Mouse (Mus musculus): ENCODE measurements around the gene Mfrp.

Mfrp gene

DNA sequence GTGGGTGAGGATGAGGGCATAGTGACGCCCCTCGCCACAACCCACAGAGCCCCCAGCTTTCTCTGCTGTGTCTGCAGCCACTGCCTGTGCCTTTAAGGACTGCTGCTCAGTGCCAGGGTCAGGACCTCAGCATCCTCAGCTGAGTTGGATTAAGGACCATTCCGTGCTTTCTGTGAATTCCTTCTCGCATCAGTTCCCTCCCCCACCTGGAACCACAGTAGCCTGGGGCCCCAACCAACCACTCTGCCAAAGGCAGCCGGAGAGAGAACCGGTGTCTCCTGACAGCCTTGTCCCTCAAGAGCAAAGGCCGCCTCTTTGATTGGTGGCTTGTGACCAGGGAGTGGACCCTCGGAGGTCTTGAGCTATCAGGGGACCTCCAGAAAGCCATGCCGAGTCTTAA lies at the start of gene Mfrp:
Gene Mfrp, plus strand, starts transcription at position 240 of the 400 bp plus-strand sequence.
- no peak for DNase-seq (ENCODE audit: low spot score)

DNA sequence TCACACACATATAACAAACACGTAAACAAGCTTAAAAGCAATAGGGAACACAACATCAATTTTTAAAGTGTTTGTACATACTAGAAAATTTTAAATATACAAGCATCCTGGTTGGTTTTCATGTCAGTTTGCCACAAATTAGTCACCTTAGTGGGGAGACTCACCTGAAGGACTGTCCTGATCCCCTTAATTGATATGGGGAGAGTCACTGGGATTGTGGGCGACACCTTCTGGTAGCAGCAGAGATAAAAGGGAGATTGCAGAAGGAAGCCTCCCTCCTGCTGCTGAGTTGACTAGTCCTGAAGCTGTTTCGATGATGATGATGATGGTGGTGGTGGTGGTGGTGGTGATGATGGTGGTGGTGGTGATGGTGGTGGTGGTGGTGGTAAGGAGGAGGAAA lies 48.7 kb upstream of the Mfrp start:
- no peak for DNase-seq (ENCODE audit: low spot score)

DNA sequence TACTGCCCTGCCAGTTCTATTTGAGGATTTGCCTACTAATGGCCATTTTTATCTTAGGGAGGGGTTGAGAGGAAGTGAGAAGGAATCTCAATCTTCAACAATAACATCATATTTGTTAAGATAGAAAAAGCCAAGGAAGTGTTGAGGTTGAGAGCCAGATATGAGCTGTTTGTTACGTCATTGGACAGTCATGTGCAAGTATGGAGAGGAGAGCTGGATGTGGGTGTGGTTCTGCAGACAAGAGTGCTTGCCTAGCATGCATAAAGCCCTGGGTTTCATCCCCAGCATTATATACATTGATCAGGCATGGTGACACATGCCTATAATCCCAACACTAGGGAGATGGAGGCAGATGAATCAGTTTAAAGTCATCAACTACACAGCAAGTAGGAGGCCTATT lies 47.6 kb upstream of the Mfrp start:
- no peak for DNase-seq (ENCODE audit: low spot score)

DNA sequence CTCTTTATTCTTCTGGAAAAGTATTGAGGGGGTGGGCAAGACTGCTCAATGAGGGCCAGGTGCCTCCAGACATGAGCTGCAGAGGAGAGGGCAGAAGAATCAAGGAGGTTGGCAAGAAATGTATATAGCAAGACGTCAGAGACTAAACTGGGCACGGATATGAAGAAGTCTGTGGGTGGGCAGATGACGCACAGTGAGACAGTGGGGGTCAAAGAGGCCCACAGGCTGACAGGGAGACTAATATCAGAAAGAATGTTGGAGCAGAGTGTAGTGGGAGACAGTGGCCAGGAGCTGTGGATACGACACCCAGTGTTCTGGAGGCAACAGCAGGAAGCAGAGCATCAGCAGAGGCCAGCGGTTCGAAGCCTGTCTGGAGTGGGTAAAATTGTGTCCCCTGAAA lies 42.9 kb upstream of the Mfrp start:
- no peak for DNase-seq (ENCODE audit: low spot score)

DNA sequence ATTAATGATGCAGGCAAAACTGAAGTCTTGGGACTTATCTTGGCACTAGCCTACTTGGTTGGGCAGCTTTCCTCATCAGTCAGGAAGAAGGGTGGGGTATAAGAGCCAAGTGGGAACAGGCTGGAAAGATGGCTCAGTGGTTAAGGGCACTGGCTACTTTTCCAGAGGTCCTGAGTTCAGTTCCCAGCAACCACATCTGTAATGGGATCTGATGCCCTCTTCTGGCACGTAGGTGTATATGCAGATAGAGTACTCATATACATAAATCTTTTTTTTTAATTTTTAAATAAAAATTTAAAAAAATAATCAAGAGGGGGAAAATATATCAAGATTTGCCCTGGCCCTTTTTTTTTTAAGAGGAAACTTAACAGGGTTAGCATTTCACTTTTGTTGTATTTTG lies 36.4 kb upstream of the Mfrp start:
- DNase-seq (ENCODE audit: low spot score): no peak

DNA sequence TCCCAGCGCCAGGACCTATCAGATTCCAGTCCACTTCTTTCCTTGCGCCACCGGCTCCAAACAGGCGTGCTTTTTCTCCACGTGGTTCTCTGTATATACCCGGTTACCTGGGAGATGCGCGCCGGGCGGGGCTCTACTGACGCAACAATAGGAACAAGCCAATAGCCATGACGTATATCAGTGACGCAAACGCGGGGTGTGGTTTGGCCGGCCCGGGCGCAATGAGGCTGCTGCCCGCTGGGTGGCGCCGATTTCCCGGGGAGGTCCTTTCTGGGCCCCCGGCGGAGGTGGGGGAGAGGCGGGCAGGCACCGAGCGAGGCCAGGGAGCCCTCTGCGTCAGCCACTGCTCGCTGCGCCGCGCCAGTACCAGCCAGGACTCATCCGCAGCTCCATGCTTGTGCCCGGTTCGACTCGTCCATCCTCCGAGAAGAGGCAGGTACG lies 34.7 kb upstream of the Mfrp start, which contains the start of gene Usp2:
Gene Usp2, plus strand, starts transcription at position 237 of the 441 bp plus-strand sequence.
- DNase-seq (ENCODE audit: low spot score): peak; percentile 100

DNA sequence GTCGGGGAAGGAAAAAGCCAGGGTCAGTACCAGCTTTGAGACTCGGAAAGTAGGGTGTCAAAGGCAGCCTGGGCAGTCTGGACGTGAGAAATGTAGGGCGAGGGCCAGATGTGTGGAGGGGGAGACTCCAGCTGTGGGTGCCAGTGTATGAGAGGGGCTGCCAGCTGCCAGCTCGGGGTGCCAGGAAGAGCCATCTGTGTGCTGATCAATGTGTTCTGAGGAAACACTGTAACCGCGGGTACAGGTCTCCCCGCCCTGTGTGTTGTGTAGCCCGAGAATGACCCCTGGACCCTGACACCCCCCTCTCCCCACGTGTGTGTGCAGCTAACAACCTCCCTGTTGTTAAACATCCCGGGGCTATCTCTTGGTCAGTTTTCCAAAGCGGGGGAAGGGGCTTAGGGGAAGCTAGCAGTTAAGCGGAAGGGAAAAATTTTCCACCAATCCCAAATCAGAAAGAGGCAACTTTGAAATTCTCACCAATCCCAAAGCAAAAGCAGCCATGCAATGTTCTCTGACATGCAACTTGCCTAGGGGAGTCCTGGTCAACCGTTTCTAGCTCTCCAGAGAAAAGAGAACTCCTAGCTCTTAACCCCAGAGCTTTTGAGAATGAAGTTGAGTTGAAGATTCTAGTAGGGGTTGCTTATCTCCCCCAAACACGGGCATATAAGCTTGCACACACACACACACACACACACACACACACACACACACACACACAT lies 34.1 kb upstream of the Mfrp start:
- no peak for DNase-seq (ENCODE audit: low spot score)

DNA sequence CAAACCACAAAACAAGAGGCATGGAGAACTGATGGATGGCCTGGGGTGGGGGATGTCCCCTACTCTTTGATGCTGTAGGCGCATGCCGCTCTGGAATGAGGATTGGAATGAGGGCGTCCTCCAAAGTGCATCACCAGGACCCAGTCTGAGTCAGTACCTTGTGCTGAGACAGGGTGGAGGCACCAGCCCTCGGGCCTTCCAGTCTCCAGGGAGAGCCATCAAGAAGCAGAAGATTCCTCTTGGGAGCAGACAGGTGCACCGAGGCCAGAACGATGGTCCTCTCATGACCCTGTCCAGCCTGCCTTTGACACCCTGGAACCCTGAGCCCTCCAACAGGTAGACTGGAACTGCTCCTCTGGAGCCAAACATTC lies 33.6 kb upstream of the Mfrp start:
- DNase-seq (ENCODE audit: low spot score): no peak

DNA sequence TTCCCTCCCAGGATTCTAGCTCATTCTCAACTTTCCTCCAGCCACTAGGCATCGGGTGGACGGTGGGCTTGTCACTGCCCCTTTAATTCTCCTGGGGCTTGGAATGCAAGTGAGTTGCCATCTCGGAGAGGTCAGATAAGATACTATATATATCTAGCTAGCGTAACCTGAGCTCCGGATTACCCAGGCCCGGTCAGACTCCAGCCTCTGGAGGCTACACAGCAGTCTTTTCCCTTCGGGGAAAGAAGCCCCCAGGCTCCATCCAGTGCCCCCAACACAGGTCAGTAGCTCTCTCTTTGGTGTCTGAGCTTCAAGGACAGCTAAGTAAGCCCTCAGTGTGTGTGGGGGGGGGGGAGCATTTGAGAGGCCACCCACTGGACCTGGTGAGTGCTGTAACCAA lies 32.3 kb upstream of the Mfrp start:
- DNase-seq (ENCODE audit: low spot score): no peak

DNA sequence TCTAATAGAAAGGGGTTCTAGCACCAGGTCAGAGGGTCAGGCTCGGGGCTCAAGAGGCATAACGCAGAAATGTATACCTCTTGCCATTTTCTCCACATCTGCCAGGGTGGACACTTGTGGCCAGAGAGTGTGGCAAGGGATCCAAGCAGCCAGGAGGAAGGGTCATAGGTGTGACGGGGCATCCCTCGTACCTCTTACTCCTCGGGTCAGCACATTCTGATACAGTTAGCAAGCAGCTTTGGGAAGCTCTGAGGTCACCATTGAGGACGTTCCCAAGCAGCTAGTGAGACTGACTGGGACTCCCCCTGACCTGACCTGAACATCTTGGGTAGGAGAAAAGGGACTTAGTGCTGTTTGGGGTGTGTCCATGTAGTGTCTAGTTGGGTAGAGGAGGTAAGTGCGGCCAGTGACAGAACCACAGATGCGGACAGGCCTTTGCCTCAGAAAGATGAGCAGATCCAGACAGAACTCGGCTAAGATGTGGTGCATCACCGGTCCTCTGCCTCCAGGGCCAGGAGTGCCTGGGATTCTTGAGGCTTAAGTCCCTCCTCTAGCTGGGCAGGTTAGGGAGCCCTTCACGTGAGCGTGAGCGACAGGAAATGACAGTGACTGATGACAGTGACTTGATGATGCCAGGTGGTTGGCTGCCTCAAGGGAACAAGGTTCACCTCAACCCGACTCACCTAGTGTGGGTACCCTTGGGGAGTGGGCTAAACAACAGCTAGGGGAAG lies 31.3 kb upstream of the Mfrp start:
- DNase-seq (ENCODE audit: low spot score): no peak

DNA sequence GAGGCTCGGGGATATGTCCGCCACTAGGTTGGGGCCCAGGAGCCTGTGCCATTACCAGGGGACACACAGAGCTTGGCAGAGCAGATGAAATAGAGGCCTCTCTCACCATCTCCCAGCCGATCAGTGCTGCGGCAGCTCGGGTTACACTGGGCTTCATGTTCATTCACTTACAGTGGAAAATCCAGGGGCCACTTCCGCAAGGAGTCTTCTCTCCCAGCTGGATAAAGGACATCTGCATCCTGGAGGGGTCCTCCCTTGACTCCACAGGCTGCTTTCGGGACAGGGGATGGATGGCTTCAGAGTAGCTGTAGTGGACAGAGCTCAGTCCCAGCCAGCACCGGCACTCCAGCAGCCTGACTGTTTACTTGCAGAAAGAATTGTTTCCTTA lies 30.7 kb upstream of the Mfrp start:
- DNase-seq (ENCODE audit: low spot score): no peak

DNA sequence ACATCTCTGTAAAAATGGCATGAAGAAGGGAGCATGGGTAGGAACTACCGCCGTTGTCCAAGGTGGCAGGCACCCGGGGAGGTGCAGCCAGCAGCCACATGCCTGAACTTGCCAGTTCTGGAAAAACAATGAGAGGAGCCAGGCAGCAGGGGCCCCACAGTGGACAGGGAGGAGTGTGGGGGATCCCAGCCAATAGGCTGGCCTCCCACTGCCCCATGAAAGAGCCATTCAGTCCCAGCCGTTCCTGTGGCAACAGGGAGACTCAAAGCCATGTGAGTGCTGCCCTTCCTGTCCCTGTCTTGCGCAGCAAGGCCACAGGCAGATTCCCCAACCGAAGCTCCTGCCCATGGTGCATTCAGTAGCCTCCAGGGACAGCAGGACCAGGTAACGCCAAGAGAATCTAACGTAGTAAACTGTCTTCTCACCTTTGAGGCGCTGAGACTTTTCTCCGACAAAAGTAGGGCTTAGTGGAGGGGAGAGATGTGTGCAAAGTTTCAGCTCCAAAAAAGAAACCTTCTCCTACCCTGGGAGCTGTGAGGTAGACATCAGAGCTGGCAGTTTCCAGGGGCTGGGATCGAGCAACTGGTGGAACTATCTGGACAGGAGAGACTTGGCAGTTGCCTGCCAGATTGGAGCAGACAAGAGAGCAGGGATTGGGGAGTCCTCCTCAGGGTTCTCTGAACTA lies 29.5 kb upstream of the Mfrp start:
- no peak for DNase-seq (ENCODE audit: low spot score)

DNA sequence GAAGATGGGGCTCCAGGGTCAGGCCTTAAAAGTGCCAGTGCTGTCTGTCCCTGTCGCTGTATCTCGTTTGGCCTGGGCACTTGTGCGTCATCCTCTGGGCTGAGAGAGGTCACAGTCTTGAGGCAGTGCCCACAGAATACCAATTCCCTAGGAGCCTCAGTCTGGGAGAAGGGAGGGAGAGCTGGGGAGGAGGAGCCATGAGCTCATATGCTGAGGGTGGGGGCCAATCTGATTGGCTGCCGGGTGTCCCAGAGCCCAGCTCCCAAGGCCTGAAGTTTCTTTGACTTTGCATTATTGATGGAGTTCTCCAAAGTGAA lies 29.0 kb upstream of the Mfrp start:
- no peak for DNase-seq (ENCODE audit: low spot score)

DNA sequence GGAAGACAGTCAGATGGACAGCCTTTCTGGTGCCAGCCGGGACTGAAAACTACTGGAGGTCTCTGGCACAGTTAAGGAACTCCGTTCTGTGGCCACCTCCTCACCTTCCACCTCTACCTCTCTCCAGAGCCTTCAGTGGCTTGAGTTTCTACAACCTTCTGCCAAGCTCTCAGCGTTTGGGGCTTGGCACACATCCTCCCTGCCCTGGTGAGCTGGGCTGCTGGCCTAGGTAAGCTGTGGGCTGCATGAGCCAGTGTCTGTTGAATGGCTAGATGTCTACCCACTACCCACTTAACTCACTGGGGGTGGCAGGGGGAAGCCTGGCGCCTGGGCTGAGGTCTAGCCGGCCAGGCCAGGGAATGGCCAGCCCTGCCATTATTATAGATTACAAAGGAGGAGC lies 28.4 kb upstream of the Mfrp start:
- DNase-seq (ENCODE audit: low spot score): no peak

DNA sequence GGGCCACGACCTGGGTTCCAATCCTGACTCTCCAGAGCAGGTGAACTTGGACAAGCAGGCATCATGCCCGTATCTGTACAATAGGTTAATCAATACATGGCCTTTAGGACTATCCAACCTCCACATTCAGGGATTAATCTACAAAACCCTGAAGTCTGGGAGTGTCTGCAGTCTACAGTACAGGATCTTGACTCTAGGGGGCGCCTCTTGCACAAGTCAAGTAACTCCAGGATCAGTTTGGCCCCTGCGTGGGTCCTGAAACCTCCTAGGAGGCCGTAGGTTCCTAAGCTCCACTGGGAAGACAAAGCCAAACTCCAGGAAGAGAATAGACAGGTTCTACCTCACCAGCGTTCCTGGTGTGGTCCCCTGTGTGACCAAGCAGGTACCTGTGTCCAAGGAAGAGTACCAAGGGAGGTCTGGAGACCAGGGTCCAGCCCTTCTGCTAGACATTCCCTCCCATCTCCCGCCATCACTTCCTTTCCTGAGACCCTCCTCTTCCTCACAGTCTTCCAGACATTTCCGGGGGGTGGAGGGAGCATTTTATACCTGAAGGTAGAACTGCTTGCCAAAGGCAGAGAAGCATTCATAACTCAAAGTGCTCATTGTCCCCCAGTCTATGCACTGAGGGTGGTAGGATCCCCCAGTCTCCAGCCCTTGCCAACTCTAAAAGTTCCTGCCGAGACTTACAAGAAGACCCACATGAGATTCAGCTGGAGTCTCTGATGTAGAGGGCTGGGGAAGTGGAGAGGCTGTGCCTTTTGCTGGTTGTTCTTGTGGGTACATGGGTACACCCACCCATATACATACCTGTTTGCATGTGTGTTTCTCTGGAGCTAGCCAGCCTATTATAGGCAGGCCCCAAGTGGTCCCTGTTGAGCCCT lies 26.9 kb upstream of the Mfrp start:
- DNase-seq (ENCODE audit: low spot score): no peak

DNA sequence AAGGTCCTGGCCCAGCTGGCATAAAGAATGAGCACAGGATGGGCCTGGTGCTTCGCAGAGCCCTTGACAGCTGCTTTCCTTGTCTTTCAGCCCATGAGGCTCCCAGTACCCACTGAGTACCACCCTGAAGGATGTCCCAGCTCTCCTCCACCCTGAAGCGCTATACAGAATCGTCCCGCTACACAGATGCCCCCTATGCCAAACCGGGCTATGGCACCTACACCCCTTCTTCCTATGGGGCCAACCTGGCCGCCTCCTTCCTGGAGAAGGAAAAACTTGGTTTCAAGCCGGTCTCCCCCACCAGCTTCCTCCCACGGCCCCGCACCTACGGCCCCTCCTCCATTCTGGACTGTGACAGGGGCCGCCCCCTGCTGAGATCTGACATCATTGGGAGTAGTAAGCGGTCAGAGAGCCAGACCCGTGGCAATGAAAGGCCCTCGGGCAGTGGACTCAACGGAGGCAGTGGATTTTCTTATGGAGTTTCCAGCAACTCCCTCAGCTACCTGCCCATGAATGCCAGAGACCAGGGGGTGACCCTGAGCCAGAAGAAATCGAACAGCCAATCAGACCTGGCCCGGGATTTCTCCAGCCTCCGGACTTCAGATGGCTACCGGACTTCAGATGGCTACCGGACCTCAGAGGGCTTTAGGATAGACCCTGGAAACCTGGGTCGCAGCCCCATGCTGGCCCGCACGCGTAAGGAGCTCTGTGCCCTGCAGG lies 26.1 kb upstream of the Mfrp start:
- no peak for DNase-seq (ENCODE audit: low spot score)

DNA sequence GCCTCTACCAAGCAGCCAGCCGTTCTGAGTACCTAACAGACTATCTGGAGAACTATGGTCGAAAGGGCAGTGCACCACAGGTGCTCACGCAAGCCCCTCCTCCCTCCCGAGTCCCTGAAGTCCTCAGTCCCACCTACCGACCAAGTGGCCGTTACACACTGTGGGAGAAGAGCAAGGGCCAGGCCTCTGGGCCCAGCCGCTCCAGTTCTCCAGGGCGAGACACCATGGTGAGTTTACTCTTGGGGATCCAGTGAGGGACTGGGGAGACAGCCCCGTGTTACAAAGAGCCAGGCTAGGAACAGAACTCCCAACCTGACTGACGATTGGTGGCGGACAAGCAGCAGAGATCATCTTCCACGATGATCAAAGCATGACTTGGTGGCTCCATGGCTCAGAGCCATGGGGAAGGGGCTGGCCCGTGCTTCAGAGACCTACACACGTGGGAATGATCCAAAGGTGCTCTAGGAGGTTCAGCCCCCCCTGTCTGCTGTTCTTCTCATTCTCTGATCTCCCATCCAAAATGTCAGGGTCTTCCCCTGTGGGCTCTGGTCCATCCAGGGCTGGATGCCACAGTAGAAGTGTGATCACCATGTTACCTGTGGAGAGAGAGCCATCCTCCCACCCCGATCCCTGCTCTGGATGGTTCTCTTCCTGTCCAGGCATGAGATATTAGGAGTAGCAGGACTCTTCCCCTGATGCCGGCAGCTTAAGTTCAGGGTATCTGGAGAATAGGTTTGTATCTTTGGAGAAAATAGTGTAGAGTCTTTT lies 25.3 kb upstream of the Mfrp start:
- DNase-seq (ENCODE audit: low spot score): no peak

DNA sequence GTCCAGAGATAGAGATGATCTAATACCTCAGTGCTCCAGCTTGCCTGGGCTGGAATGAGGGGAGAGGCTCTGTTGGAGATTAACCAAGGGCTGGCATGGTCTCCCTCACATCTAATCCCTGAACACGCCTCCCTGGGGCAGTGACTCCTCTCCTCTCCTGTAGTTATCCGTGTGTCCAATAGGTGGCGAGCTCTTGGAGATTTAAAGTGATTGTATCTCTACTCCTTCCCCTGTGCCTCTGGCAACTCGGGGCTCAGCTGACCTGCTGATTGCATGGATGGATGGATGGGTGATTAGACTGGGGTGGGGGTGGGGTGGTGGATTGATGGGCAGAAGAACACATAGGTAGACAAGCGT lies 24.8 kb upstream of the Mfrp start:
- DNase-seq (ENCODE audit: low spot score): peak; percentile 62

DNA sequence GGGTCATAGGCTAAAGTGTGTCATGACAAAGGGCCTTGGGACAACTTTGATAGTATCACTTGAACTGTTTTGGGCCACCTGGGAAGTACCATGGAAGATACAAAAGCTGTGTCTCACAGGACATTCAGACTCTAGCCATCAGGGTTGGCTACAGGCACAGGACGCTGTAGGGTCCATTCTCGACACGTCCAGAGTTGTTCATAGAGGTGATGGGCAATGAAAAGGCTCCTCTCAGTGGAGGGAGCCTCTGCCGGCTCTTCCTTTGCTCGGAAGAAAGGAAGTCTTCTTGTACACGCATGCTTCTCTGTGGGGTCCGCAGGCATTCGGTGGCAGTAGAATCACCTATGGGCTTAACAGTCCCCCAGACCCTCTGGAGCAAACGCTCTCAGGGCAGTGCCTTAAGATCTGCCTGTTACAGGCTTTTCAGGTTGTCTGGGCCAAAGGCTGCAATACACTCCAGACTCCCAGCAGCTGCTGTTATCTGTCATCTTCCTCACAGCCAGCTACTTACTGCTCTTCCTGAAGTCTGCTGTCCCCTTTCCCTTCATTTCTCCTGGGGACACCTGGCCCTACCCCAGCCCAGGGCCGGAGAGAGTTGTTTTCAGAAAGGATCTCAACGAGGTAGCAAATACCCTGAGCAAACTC lies 24.1 kb upstream of the Mfrp start:
- no peak for DNase-seq (ENCODE audit: low spot score)

DNA sequence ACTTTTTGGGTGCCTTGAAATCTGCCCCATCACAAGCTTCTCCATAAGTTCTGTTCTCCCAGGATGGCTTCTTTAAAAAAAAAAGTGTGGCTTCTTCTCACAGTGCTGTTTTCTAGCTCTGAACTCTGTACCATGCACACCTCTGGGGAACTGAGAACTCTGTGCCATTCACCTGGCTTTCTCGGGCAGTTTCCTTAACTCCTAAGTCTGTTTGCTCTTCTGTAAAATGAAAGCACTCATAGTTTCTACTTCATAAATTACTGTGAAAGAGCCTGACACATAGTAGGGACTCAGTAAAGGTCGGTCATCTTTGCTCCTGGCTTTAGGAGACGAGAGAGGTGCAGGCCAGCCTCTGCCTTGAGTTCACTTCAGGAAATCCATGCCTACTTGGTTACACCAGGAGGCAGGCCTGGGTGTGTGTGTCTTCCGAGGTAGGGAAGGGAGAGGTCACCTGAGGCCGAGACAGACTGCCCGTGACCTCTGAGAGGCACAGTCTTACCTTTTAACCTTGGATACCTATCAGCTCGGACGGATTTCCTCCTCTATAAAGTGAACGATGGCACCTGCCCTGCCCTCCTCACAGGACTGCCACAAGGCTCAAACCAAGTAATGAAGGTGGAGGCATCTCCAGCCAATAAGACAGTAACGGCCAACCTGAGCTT lies 23.3 kb upstream of the Mfrp start:
- DNase-seq (ENCODE audit: low spot score): no peak

All from urinary bladder, postnatal 25 days (tissue).